Mouse (Mus musculus) intestine, embryonic 15.5 days (tissue): ENCODE data around the gene Gm43738. TPM values are rescaled to one million over a fixed set of nuclear protein-coding genes. Genes with fewer than 3 reads are reported as not detected.

Experiments used
- ATAC-seq: fragments of 200-750 bp; cut with Nextera tagmentation; 2 replicates; pipeline ENCODE4 v1.8.0; 2017; ENCODE audit warnings: moderate TSS enrichment, moderate library complexity
- H3K27ac ChIP-seq: fragments of 300-500 bp; sonication (generic); 2 replicates; pipeline ENCODE4 v1.5.1; 2015; ENCODE audit warnings: mild to moderate bottlenecking, inconsistent platforms
- H3K27me3 ChIP-seq: fragments of 300-500 bp; sonication (generic); replicated peaks from 2 replicates; pipeline ENCODE4 v1.6.1; 2015; ENCODE audit warnings: inconsistent platforms
- H3K36me3 ChIP-seq: fragments of 300-500 bp; sonication (generic); 2 replicates; pipeline ENCODE4 v1.6.1; 2015; ENCODE audit warnings: inconsistent platforms
- H3K4me1 ChIP-seq: fragments of 300-500 bp; sonication (generic); replicated peaks from 2 replicates; pipeline ENCODE4 v1.6.1; 2015; ENCODE audit warnings: inconsistent platforms
- H3K4me2 ChIP-seq: fragments of 300-500 bp; sonication (generic); replicated peaks from 2 replicates; pipeline ENCODE4 v1.6.1; 2015; ENCODE audit warnings: mild to moderate bottlenecking, inconsistent platforms
- H3K4me3 ChIP-seq: fragments of 300-500 bp; sonication (generic); replicated peaks from 2 replicates; pipeline ENCODE4 v1.5.1; 2015; ENCODE audit warnings: inconsistent platforms
- H3K9ac ChIP-seq: fragments of 300-500 bp; sonication (generic); 2 replicates; pipeline ENCODE4 v1.6.1; 2015; ENCODE audit warnings: inconsistent platforms
- H3K9me3 ChIP-seq: fragments of 300-500 bp; sonication (generic); 2 replicates; pipeline ENCODE4 v1.6.1; 2016; ENCODE audit warnings: inconsistent platforms
- WGBS: fragments of 180-500 bp; shearing (Covaris S2); methylation state at CpG from one replicate; pipeline ENCODE4 v1.1.7; 2015; 5-methylcytosine and 5-hydroxymethylcytosine counted together
- polyA plus RNA-seq: library from polyadenylated mRNA; unstranded; fragments of >200 nt; fragmentation: Nextera tagmentation; extraction: Ambion mirVana; gene quantifications from 2 replicates; pipeline ENCODE4 v1.2.1, GENCODE M21; 2015

Gm43738 gene
- 0.08 TPM in 1 of 2 replicates, not detected in the other for polyA plus RNA-seq

- H3K27me3 ChIP-seq, result no peaks in the 10 kb centered on the region
- H3K27ac ChIP-seq, result peak within 1 kb of the TSS; percentile 73
- no peaks in the 10 kb centered on the region for H3K9me3 ChIP-seq
- no peak for ATAC-seq
- peaks cover 29% of the 10 kb centered on the region for H3K4me1 ChIP-seq
- peaks cover 14% of the 10 kb centered on the region for H3K36me3 ChIP-seq
- peak within 1 kb of the TSS; percentile 68 for H3K9ac ChIP-seq
- peak within 1 kb of the TSS; percentile 87 for H3K4me2 ChIP-seq
- H3K4me3 ChIP-seq, result peak within 1 kb of the TSS; percentile 56
- 42% methylated on average over 7 of the region's 7 CpGs for WGBS
Observed at GRCm38 (mm10) chr3:89100811-89101210, at the start of gene Gm43738. Gm43738 (minus strand) TSS chr3:89101099.

- H3K4me2 ChIP-seq, result peak overlapping the region; percentile 79; the same call in 1 of the 2 replicates
- H3K9me3 ChIP-seq, result no peaks in the 10 kb centered on the region
- no peaks in the 10 kb centered on the region; the same call in none of the 2 replicates for H3K27me3 ChIP-seq
- no peaks in the 10 kb centered on the region for H3K36me3 ChIP-seq
- no peak overlapping the region for H3K9ac ChIP-seq
- no peak overlapping the region for H3K4me3 ChIP-seq
- H3K27ac ChIP-seq, result no peak overlapping the region
- 61% methylated on average over 14 of the region's 14 CpGs for WGBS
- ATAC-seq, result no peak
- H3K4me1 ChIP-seq, result peaks cover 7% of the 10 kb centered on the region; the same call in 1 of the 2 replicates
Observed at GRCm38 (mm10) chr3:89148567-89148966, 47.7 kb upstream of the Gm43738 start.

- peak overlapping the region; percentile 29 for H3K4me3 ChIP-seq
- H3K9me3 ChIP-seq, result no peaks in the 10 kb centered on the region
- peak; percentile 67 for ATAC-seq
- H3K4me2 ChIP-seq, result peak overlapping the region; percentile 79
- H3K4me1 ChIP-seq, result peaks cover 7% of the 10 kb centered on the region; the same call in 1 of the 2 replicates
- H3K27me3 ChIP-seq, result no peaks in the 10 kb centered on the region; the same call in none of the 2 replicates
- H3K9ac ChIP-seq, result peak overlapping the region; percentile 42
- no peak overlapping the region for H3K27ac ChIP-seq
- H3K36me3 ChIP-seq, result no peaks in the 10 kb centered on the region
- 10% methylated on average over 15 of the region's 15 CpGs for WGBS
Observed at GRCm38 (mm10) chr3:89147979-89148311, 47.0 kb upstream of the Gm43738 start.

GRCm38 (mm10) chr3:89147101-89147978 is 46.4 kb upstream of the Gm43738 start:
- H3K9me3 ChIP-seq, result no peaks in the 10 kb centered on the region
- peak; percentile 95 for ATAC-seq
- H3K4me3 ChIP-seq, result peak overlapping the region; percentile 29
- no peaks in the 10 kb centered on the region; the same call in none of the 2 replicates for H3K27me3 ChIP-seq
- no peaks in the 10 kb centered on the region for H3K36me3 ChIP-seq
- H3K4me2 ChIP-seq, result peak overlapping the region; percentile 79
- H3K4me1 ChIP-seq, result peaks cover 7% of the 10 kb centered on the region; the same call in 1 of the 2 replicates
- H3K27ac ChIP-seq, result no peak overlapping the region
- peak overlapping the region; percentile 42 for H3K9ac ChIP-seq
- 24% methylated on average over 26 of the region's 26 CpGs for WGBS

- no peak overlapping the region for H3K4me2 ChIP-seq
- peaks cover 7% of the 10 kb centered on the region; the same call in 1 of the 2 replicates for H3K4me1 ChIP-seq
- 56% methylated on average over 8 of the region's 8 CpGs for WGBS
- H3K4me3 ChIP-seq, result no peak overlapping the region
- H3K27me3 ChIP-seq, result no peaks in the 10 kb centered on the region; the same call in 1 of the 2 replicates
- H3K27ac ChIP-seq, result no peak overlapping the region
- H3K9ac ChIP-seq, result no peak overlapping the region
- H3K36me3 ChIP-seq, result no peaks in the 10 kb centered on the region
- H3K9me3 ChIP-seq, result no peaks in the 10 kb centered on the region
- ATAC-seq, result no peak
Observed at GRCm38 (mm10) chr3:89145566-89145965, 44.7 kb upstream of the Gm43738 start.

- ATAC-seq, result no peak
- Histone ChIP-seq H3K27ac (no peak overlapping the region), H3K4me1 (peaks cover 7% of the 10 kb centered on the region; the same call in 1 of the 2 replicates), H3K4me2 (no peak overlapping the region), H3K9ac (no peak overlapping the region), H3K27me3 (no peaks in the 10 kb centered on the region; the same call in 1 of the 2 replicates), H3K36me3 (no peaks in the 10 kb centered on the region), H3K9me3 (no peaks in the 10 kb centered on the region), H3K4me3 (no peak overlapping the region)
- WGBS, result 81% methylated on average over 10 of the region's 10 CpGs
Observed at GRCm38 (mm10) chr3:89144821-89145220, 43.9 kb upstream of the Gm43738 start.

- H3K27me3 ChIP-seq, result no peaks in the 10 kb centered on the region
- H3K9me3 ChIP-seq, result no peaks in the 10 kb centered on the region
- 30% methylated on average over 9 of the region's 9 CpGs for WGBS
- peaks cover 16% of the 10 kb centered on the region; the same call in 1 of the 2 replicates for H3K4me1 ChIP-seq
- peak; percentile 88 for ATAC-seq
- peak overlapping the region; percentile 78 for H3K27ac ChIP-seq
- H3K4me2 ChIP-seq, result peak overlapping the region; percentile 53
- no peaks in the 10 kb centered on the region for H3K36me3 ChIP-seq
- H3K4me3 ChIP-seq, result peak overlapping the region; percentile 24
- H3K9ac ChIP-seq, result peak overlapping the region; percentile 29; the same call in 1 of the 2 replicates
Observed at GRCm38 (mm10) chr3:89136365-89136764, 35.5 kb upstream of the Gm43738 start.

- H3K27me3 ChIP-seq, result no peaks in the 10 kb centered on the region
- peaks cover 16% of the 10 kb centered on the region; the same call in 1 of the 2 replicates for H3K4me1 ChIP-seq
- WGBS, result 46% methylated on average over 3 of the region's 3 CpGs
- peak within 1 kb of the TSS; percentile 78 for H3K27ac ChIP-seq
- peak within 1 kb of the TSS; percentile 53 for H3K4me2 ChIP-seq
- ATAC-seq, result no peak; the same call in 1 of the 2 replicates
- no peaks in the 10 kb centered on the region for H3K36me3 ChIP-seq
- peak within 1 kb of the TSS; percentile 29 for H3K9ac ChIP-seq
- no peaks in the 10 kb centered on the region for H3K9me3 ChIP-seq
- H3K4me3 ChIP-seq, result peak within 1 kb of the TSS; percentile 24
Observed at GRCm38 (mm10) chr3:89135958-89136357, 35.1 kb upstream of the Gm43738 start, which contains the start of gene Pklr. Pklr (plus strand) TSS chr3:89136142.

GRCm38 (mm10) chr3:89133752-89134151 is 32.9 kb upstream of the Gm43738 start:
- 78% methylated on average over 1 of the region's 1 CpGs for WGBS
- Histone ChIP-seq H3K9ac (no peak overlapping the region), H3K4me1 (peaks cover 16% of the 10 kb centered on the region; the same call in 1 of the 2 replicates), H3K27me3 (no peaks in the 10 kb centered on the region), H3K4me3 (no peak overlapping the region), H3K9me3 (no peaks in the 10 kb centered on the region), H3K27ac (peak overlapping the region; percentile 82), H3K4me2 (peak overlapping the region; percentile 23; the same call in 1 of the 2 replicates), H3K36me3 (no peaks in the 10 kb centered on the region)
- ATAC-seq, result peak; percentile 77

- Histone ChIP-seq H3K27ac (peak overlapping the region; percentile 82), H3K9me3 (no peaks in the 10 kb centered on the region), H3K27me3 (no peaks in the 10 kb centered on the region), H3K9ac (0 out of 2 replicates have a peak overlapping the region, but pooled peaks have one; percentile 24), H3K36me3 (no peaks in the 10 kb centered on the region), H3K4me1 (peaks cover 16% of the 10 kb centered on the region; the same call in 1 of the 2 replicates), H3K4me3 (no peak overlapping the region), H3K4me2 (peak overlapping the region; percentile 23; the same call in 1 of the 2 replicates)
- 69% methylated on average over 7 of the region's 7 CpGs for WGBS
- no peak for ATAC-seq
Observed at GRCm38 (mm10) chr3:89133063-89133450, 32.2 kb upstream of the Gm43738 start.

- H3K9me3 ChIP-seq, result no peaks in the 10 kb centered on the region
- 13% methylated on average over 30 of the region's 30 CpGs for WGBS
- peaks cover 16% of the 10 kb centered on the region; the same call in 1 of the 2 replicates for H3K4me1 ChIP-seq
- peak overlapping the region; percentile 29; the same call in 1 of the 2 replicates for H3K9ac ChIP-seq
- no peaks in the 10 kb centered on the region for H3K27me3 ChIP-seq
- H3K36me3 ChIP-seq, result no peaks in the 10 kb centered on the region
- peak; percentile 37; the same call in 1 of the 2 replicates for ATAC-seq
- peak overlapping the region; percentile 25 for H3K4me3 ChIP-seq
- peak overlapping the region; percentile 64 for H3K4me2 ChIP-seq
- peak overlapping the region; percentile 82; the same call in 1 of the 2 replicates for H3K27ac ChIP-seq
Observed at GRCm38 (mm10) chr3:89132285-89133062, 31.6 kb upstream of the Gm43738 start.
